In the genomic region with DNA sequence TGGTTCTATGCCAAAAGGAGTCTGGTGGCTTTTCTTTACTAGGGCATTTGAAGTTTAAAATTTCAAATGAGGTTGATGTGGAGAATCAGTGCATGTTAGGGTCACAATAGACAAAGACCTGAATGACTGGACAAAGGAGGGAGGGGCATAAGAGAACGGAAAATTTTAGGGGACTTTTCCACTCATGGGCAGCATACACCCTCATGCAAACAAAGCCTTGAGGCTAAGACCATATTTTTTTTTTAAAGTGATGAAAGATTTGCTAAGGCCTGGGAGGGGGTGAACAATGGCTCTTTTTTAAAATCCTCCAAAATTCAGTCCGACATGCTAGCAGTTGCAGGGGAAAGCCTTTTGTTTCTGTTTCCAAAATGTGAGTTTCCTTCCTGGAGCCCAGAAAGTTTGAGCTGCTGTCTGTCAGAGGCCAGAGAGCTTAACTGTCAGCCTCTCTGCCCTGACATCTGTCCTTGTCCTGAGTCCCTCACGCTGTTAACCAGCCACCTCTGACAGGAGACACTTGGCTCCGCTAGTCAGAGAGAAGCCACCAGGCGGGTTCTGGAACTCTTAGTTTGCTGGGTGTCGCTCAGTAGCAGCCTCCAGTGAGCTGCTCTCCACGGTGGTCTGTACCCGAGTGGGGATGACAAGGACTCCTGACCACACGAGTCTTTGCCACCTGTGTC, we compare ENCODE assay signal across 8 mouse cellular contexts.
DNase-seq lines count a peak whose midpoint lies in the region; ATAC-seq and TF ChIP-seq lines count a peak whose summit lies in the region.

No protein-coding gene starts in this region.

- H3K4me3 ChIP-seq in heart, embryonic 12.5 days: no peak overlapping the region
- no peak overlapping the region for H3K4me3 ChIP-seq in liver, embryonic 16.5 days (ENCODE audit: low read depth, low read length)
- H3K4me3 ChIP-seq in small intestine, adult 2 months (ENCODE audit: low read depth, low read length): no peak overlapping the region
- H3K4me3 ChIP-seq in forebrain, embryonic 14.5 days (ENCODE audit: low read depth, low read length): no peak overlapping the region

- DNase-seq in left cerebral cortex, adult 11 months (ENCODE audit: low spot score): peak; percentile 41
- DNase-seq in left cerebral cortex, adult 8-10 months (ENCODE audit: low spot score in 2 of 2): no peak
- peak; percentile 48 to 58 for DNase-seq in cerebellum, postnatal 14 days
- DNase-seq in kidney, postnatal 36 days: peak; percentile 54 to 78
- no peak for DNase-seq in forebrain, embryonic 14.5 days (ENCODE audit: low spot score)

- no peak for TF ChIP-seq CTCF in small intestine, adult 2 months (IDR thresholded peaks at IDR 0.05; ENCODE audit: extremely low read depth, insufficient read length, insufficient replicate concordance, low read depth, low read length)

- WGBS in heart, embryonic 12.5 days: 14% methylated on average over 9 of the region's 9 CpGs
- 20% methylated on average over 9 of the region's 9 CpGs for WGBS in liver, embryonic 16.5 days (ENCODE audit: insufficient replicate concordance)
- 15% methylated on average over 9 of the region's 9 CpGs for WGBS in small intestine, adult 2 months
- WGBS in forebrain, embryonic 14.5 days: 39% methylated on average over 9 of the region's 9 CpGs

- no peaks in the 10 kb centered on the region for H3K27me3 ChIP-seq in heart, embryonic 12.5 days (replicated peaks)
- H3K27me3 ChIP-seq in liver, embryonic 16.5 days (ENCODE audit: control insufficient read depth, insufficient read depth, low read depth, low read length): no peaks in the 10 kb centered on the region
- no peaks in the 10 kb centered on the region for H3K27me3 ChIP-seq in small intestine, adult 2 months (ENCODE audit: control insufficient read depth, insufficient read depth, low read length)
- no peaks in the 10 kb centered on the region for H3K27me3 ChIP-seq in forebrain, embryonic 14.5 days (replicated peaks; ENCODE audit: control insufficient read depth, insufficient read depth, low read length)

- H3K4me2 ChIP-seq in heart, embryonic 12.5 days: peak overlapping the region; percentile 37
- no peak overlapping the region for H3K4me2 ChIP-seq in liver, embryonic 16.5 days (ENCODE audit: low read depth, low read length)
- no peak overlapping the region for H3K4me2 ChIP-seq in forebrain, embryonic 14.5 days (ENCODE audit: low read length)

- no peaks in the 10 kb centered on the region for H3K9me3 ChIP-seq in heart, embryonic 12.5 days (replicated peaks)
- no peaks in the 10 kb centered on the region for H3K9me3 ChIP-seq in liver, embryonic 16.5 days (replicated peaks; ENCODE audit: control insufficient read depth, low read length)
- no peaks in the 10 kb centered on the region for H3K9me3 ChIP-seq in forebrain, embryonic 14.5 days (replicated peaks; ENCODE audit: control insufficient read depth, low read length)

- H3K27ac ChIP-seq in heart, embryonic 12.5 days (ENCODE audit: poor library complexity, severe bottlenecking): peak overlapping the region; percentile 54; the same call in 1 of the 2 replicates
- H3K27ac ChIP-seq in liver, embryonic 16.5 days (ENCODE audit: low read length): peak overlapping the region; percentile 43
- H3K27ac ChIP-seq in small intestine, adult 2 months (ENCODE audit: insufficient read depth, low read depth, low read length): peak overlapping the region; percentile 64
- H3K27ac ChIP-seq in forebrain, embryonic 14.5 days (ENCODE audit: low read depth, low read length): no peak overlapping the region

- peaks cover 34% of the 10 kb centered on the region for H3K4me1 ChIP-seq in heart, embryonic 12.5 days (replicated peaks)
- no peaks in the 10 kb centered on the region; the same call in 1 of the 2 replicates for H3K4me1 ChIP-seq in liver, embryonic 16.5 days (ENCODE audit: control insufficient read depth, low read depth, low read length)
- H3K4me1 ChIP-seq in small intestine, adult 2 months (ENCODE audit: control insufficient read depth, insufficient read depth, insufficient read length, low read length): peaks cover 9% of the 10 kb centered on the region; the same call in 1 of the 2 replicates
- peaks cover 5% of the 10 kb centered on the region; the same call in 1 of the 2 replicates for H3K4me1 ChIP-seq in forebrain, embryonic 14.5 days (ENCODE audit: control insufficient read depth, insufficient read depth, low read length)

- H3K36me3 ChIP-seq in heart, embryonic 12.5 days: no peaks in the 10 kb centered on the region
- no peaks in the 10 kb centered on the region for H3K36me3 ChIP-seq in liver, embryonic 16.5 days (ENCODE audit: control insufficient read depth, insufficient read depth)
- no peaks in the 10 kb centered on the region for H3K36me3 ChIP-seq in small intestine, adult 2 months (ENCODE audit: control insufficient read depth, insufficient read depth, low read length)
- H3K36me3 ChIP-seq in forebrain, embryonic 14.5 days (ENCODE audit: control insufficient read depth, insufficient read depth, low read length): no peaks in the 10 kb centered on the region

- no peak overlapping the region for H3K9ac ChIP-seq in heart, embryonic 12.5 days
- no peak overlapping the region for H3K9ac ChIP-seq in liver, embryonic 16.5 days (ENCODE audit: low read depth, low read length)
- no peak overlapping the region for H3K9ac ChIP-seq in forebrain, embryonic 14.5 days (ENCODE audit: low read length)

- ATAC-seq in heart, embryonic 12.5 days (ENCODE audit: insufficient number of reproducible peaks, low FRiP score): no peak; the same call in 1 of the 2 replicates
- ATAC-seq in liver, embryonic 16.5 days (ENCODE audit: low read depth): no peak
- ATAC-seq in forebrain, embryonic 14.5 days: no peak

- no peak for TF ChIP-seq POLR2A in small intestine, adult 2 months (IDR thresholded peaks at IDR 0.05; ENCODE audit: low read depth, low read length)

Comparison
In these comparisons a context has a peak if more than half of its experiments do, and no peak if none do; other contexts are left out.
1. DNase-seq: peak in left cerebral cortex, adult 11 months (single experiment), cerebellum, postnatal 14 days (2 of 2) and kidney, postnatal 36 days (2 of 2); none in left cerebral cortex, adult 8-10 months (0 of 2) and forebrain, embryonic 14.5 days (single experiment).